Mouse (Mus musculus) myocyte (in vitro differentiated cells): ENCODE results near the gene Trim29. TPM values are rescaled to one million over a fixed set of nuclear protein-coding genes. Genes with fewer than 3 reads are reported as not detected.

ENCODE experiments used
- H3K27me3 ChIP-seq: one replicate; pipeline ENCODE4 v1.6.1; 2011; ENCODE audit not compliant: control insufficient read depth, insufficient read depth, insufficient read length
- H3K36me3 ChIP-seq: one replicate; pipeline ENCODE4 v1.6.1; 2011; ENCODE audit not compliant: control insufficient read depth, insufficient read depth
- H3K4me2 ChIP-seq: one replicate; pipeline ENCODE4 v1.6.1; 2011; ENCODE audit warnings: low read depth, control low read depth
- H3K4me3 ChIP-seq: one replicate; pipeline ENCODE4 v1.5.1; 2011; ENCODE audit warnings: mild to moderate bottlenecking, control low read depth, moderate library complexity
- H3K79me2 ChIP-seq: one replicate; pipeline ENCODE4 v1.6.1; 2011; ENCODE audit not compliant: control insufficient read depth, insufficient read depth
- H3ac ChIP-seq: one replicate; pipeline ENCODE4 v1.6.1; 2011; ENCODE audit not compliant: control insufficient read depth, insufficient read length
- CEBPB ChIP-seq: IDR thresholded peaks from 2 replicates; pipeline ENCODE4 v1.6.1; 2011; ENCODE audit warnings: mild to moderate bottlenecking, moderate library complexity; ENCODE audit not compliant: poor library complexity, insufficient read depth, severe bottlenecking
- E2F4 ChIP-seq: IDR thresholded peaks from one replicate; pipeline ENCODE4 v1.6.1; 2011; ENCODE audit warnings: mild to moderate bottlenecking, control low read depth, moderate library complexity; ENCODE audit not compliant: insufficient read depth
- MAX ChIP-seq: IDR thresholded peaks from one replicate; pipeline ENCODE4 v1.6.1; 2011; ENCODE audit warnings: low read depth, mild to moderate bottlenecking, control low read depth
- MYOD1 ChIP-seq, 3 experiments: IDR thresholded peaks; one replicate each; pipeline ENCODE4 v1.6.1; 2011; ENCODE audit warnings: control low read depth in 2 of 3, low read depth in 2 of 3, mild to moderate bottlenecking in 2 of 3, moderate library complexity in 1 of 3; ENCODE audit not compliant: insufficient read length in 2 of 3, control insufficient read depth in 1 of 3
- MYOG ChIP-seq, 3 experiments: IDR thresholded peaks; one replicate each; pipeline ENCODE4 v1.6.1; 2011; ENCODE audit warnings: control low read depth in 2 of 3, low read depth in 2 of 3, mild to moderate bottlenecking in 2 of 3; ENCODE audit not compliant: insufficient read length in 2 of 3, control insufficient read depth in 1 of 3, insufficient read depth in 1 of 3
- POLR2A ChIP-seq: IDR thresholded peaks from one replicate; pipeline ENCODE4 v1.6.1; 2011; ENCODE audit warnings: low read depth, mild to moderate bottlenecking, control low read depth, moderate library complexity; ENCODE audit not compliant: insufficient read length
- POLR2AphosphoS2 ChIP-seq: IDR thresholded peaks from one replicate; pipeline ENCODE4 v1.6.1; 2011; ENCODE audit warnings: low read depth, control low read depth; ENCODE audit not compliant: insufficient read length
- REST ChIP-seq: IDR thresholded peaks from one replicate; pipeline ENCODE4 v1.6.1; 2011; ENCODE audit warnings: mild to moderate bottlenecking, control low read depth, moderate library complexity; ENCODE audit not compliant: insufficient read depth, insufficient read length
- SRF ChIP-seq: IDR thresholded peaks from one replicate; pipeline ENCODE4 v1.6.1; 2011; ENCODE audit warnings: low read depth; ENCODE audit not compliant: control insufficient read depth, insufficient read length
- TCF12 ChIP-seq: IDR thresholded peaks from one replicate; pipeline ENCODE4 v1.6.1; 2011; ENCODE audit warnings: mild to moderate bottlenecking, control low read depth; ENCODE audit not compliant: poor library complexity, insufficient read depth, severe bottlenecking
- TCF3 ChIP-seq: IDR thresholded peaks from one replicate; pipeline ENCODE4 v1.6.1; 2011; ENCODE audit warnings: low read depth, control low read depth; ENCODE audit not compliant: insufficient read length
- USF1 ChIP-seq: IDR thresholded peaks from one replicate; pipeline ENCODE4 v1.6.1; 2011; ENCODE audit warnings: low read depth, mild to moderate bottlenecking, control low read depth, moderate library complexity
- polyA plus RNA-seq: library from polyadenylated mRNA; unstranded; fragments of >200 nt; fragmentation: generic; extraction: Trizol; gene quantifications from one replicate; pipeline ENCODE4 v1.2.1, GENCODE M21; 2012; ENCODE audit warnings: missing spikeins

The Trim29 gene
- polyA plus RNA-seq, result 0.05 TPM

- no peaks in the 10 kb centered on the region for H3K79me2 ChIP-seq
- no peak within 1 kb of the TSS for H3K4me3 ChIP-seq
- no peak within 1 kb of the TSS for H3K4me2 ChIP-seq
- peaks cover 11% of the 10 kb centered on the region for H3K27me3 ChIP-seq
- H3K36me3 ChIP-seq, result no peaks in the 10 kb centered on the region
- H3ac ChIP-seq, result no peak within 1 kb of the TSS
- TF ChIP-seq MYOG (IDR thresholded peaks at IDR 0.05; ENCODE audit: control insufficient read depth in 1 of 3, insufficient read depth in 1 of 3, insufficient read length in 2 of 3, low read depth in 2 of 3) (no peak), MAX (no peak), MYOD1 (IDR thresholded peaks at IDR 0.05; ENCODE audit: control insufficient read depth in 1 of 3, insufficient read length in 2 of 3, low read depth in 2 of 3) (no peak), USF1 (no peak), E2F4 (no peak), REST (no peak), CEBPB (no peak), TCF3 (no peak), TCF12 (no peak), SRF (no peak), POLR2AphosphoS2 (no peak), POLR2A (no peak)
Observed at GRCm38 (mm10) chr9:43310538-43310937, at the start of gene Trim29. Gene Trim29 (plus strand): TSS chr9:43310848.

DNA sequence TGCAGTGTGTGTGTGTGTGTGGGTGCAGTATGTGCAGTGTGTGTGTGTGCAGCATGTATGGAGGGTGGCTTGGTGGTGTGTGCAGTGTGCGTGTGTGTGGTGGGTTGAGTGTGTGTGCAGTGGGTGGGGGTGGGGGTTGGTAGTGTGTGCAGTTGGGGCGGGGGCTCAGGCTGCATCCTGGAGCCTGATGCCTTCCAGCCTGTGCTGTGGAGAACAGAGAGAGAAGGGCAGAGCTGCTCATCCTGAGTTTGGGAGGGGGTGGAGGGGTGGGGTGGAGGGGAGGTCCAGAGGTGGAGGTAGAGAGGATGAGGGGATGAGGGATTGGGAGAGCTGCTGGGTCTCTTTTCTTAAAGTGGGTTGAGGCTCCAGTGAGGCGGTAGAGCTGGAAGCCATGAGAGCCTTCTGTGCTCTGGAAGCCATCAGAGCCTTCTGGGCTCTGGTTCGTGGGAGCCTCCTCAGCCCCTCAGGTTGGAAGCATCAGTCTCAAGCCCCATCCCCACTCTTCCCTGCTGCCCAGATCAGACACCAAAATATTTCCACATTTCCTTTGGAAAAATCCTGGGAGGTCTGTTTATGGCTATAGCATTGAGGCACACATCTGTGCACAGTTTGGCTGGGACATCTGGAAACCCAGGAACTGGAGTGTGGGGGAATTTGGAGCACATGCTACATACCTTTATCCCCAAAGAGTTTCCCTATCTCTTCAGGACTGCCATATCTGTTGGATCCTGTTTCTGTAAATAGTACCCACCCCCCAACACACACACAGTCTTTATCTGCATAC lies 49.3 kb upstream of the Trim29 start:
- no peak overlapping the region for H3ac ChIP-seq
- no peaks in the 10 kb centered on the region for H3K36me3 ChIP-seq
- no peak overlapping the region for H3K4me3 ChIP-seq
- TF ChIP-seq USF1 (no peak), TCF3 (no peak), E2F4 (no peak), SRF (no peak), CEBPB (no peak), REST (no peak), MYOG (IDR thresholded peaks at IDR 0.05; ENCODE audit: control insufficient read depth in 1 of 3, insufficient read depth in 1 of 3, insufficient read length in 2 of 3, low read depth in 2 of 3) (no peak), MAX (no peak)
- H3K4me2 ChIP-seq, result no peak overlapping the region
- no peaks in the 10 kb centered on the region for H3K79me2 ChIP-seq
- H3K27me3 ChIP-seq, result no peaks in the 10 kb centered on the region

DNA sequence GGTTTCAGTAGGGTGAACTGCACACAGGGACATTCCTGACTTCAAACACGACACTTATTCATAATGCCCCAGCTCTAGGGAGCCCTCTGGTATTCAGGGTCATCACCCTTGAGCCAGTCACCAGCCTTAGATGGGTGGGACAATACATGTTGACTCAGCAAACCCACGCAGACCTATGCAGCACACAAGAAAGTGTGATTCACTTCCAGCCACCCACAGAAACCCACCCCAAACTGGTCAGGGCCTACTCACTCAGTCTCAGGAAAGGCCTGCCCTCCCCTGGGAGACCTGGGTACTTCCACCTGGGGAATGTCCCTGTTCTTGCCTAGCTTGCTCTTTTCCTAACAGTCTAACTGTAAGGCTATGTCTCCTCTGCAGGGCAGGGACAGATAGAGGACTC lies 48.7 kb upstream of the Trim29 start:
- Histone ChIP-seq H3K79me2 (no peaks in the 10 kb centered on the region), H3ac (no peak overlapping the region), H3K4me2 (no peak overlapping the region), H3K4me3 (no peak overlapping the region), H3K27me3 (no peaks in the 10 kb centered on the region), H3K36me3 (no peaks in the 10 kb centered on the region)
- TF ChIP-seq MYOD1 (IDR thresholded peaks at IDR 0.05; ENCODE audit: control insufficient read depth in 1 of 3, insufficient read length in 2 of 3, low read depth in 2 of 3) (no peak), POLR2A (no peak), USF1 (no peak), TCF3 (no peak), MYOG (IDR thresholded peaks at IDR 0.05; ENCODE audit: control insufficient read depth in 1 of 3, insufficient read depth in 1 of 3, insufficient read length in 2 of 3, low read depth in 2 of 3) (no peak), E2F4 (no peak), CEBPB (no peak)

DNA sequence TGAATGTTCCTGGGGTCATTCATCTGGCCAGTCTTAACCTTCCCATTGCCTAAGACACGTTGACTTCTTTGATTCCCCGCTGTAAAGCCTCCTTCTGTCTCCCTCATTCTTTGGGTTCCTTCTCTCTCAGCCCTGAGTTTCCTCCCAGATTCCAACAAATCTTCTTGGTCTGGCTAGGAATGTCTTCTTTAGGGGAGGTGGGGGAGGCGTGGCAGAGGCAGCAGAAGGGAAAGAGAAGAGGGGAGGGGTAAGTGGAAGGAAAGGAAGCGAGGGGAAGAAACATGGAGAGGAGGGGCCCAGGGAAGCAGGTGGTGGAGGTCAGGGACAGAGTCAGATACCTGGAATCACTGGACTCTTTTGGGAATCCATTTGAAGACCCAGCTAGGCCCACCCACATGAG lies 48.3 kb upstream of the Trim29 start:
- no peak overlapping the region for H3K4me2 ChIP-seq

More for the DNA sequence above, 48.3 kb upstream of the Trim29 start:
- Histone ChIP-seq H3K4me3 (no peak overlapping the region), H3K36me3 (no peaks in the 10 kb centered on the region), H3ac (no peak overlapping the region), H3K27me3 (no peaks in the 10 kb centered on the region), H3K79me2 (no peaks in the 10 kb centered on the region)
- TF ChIP-seq MYOD1 (IDR thresholded peaks at IDR 0.05; ENCODE audit: control insufficient read depth in 1 of 3, insufficient read length in 2 of 3, low read depth in 2 of 3) (no peak), TCF3 (no peak), POLR2AphosphoS2 (no peak), REST (no peak), SRF (no peak), POLR2A (no peak), USF1 (no peak), E2F4 (no peak), TCF12 (no peak), CEBPB (no peak), MYOG (IDR thresholded peaks at IDR 0.05; ENCODE audit: control insufficient read depth in 1 of 3, insufficient read depth in 1 of 3, insufficient read length in 2 of 3, low read depth in 2 of 3) (no peak)
